10 mouse cellular contexts compared by ENCODE assay signal in the genomic region with DNA sequence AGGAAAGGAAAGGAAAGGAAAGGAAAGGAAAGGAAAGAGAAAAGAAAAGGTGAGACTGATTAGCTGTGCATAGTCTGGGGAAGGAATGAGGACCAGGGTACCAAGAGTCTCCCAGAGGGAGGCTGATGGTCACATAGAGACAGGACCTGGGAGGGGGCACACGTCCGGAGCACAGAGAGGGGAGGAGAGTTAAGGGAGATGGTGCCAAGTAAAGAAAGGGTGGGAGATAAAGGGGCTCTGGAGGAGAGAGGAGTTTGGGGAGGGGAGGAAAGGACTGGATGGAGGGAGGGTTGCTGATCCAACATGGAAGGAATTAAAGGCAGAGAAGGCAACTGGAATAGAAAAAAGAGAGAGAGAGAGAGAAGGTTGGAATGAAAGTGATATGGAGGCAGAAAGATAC. TPM values are rescaled to one million over a fixed set of nuclear protein-coding genes. Genes with fewer than 3 reads are reported as not detected.
A peak's percentile ranks its signal among the peaks of the same experiment; 100 is the strongest.
DNase-seq lines count a peak whose midpoint lies in the region; ATAC-seq and TF ChIP-seq lines count a peak whose summit lies in the region.
"Had no signal": no experiment of that assay in that cellular context is flagged by ENCODE, and none has a peak within 500 bp of the region (broad histone marks: within the 10 kb centered on the region; RNA-seq: fewer than 3 reads in every experiment).

No protein-coding gene starts in this region.

- peak overlapping the region; percentile 20; the same call in 1 of the 2 replicates for H3K4me3 ChIP-seq in lung, embryonic 14.5 days (ENCODE audit: low read depth, low read length)
- H3K4me3 ChIP-seq in forebrain, embryonic 15.5 days: peak overlapping the region; percentile 67
- H3K4me3 ChIP-seq in limb, embryonic 11.5 days (ENCODE audit: low read depth, low read length): no peak overlapping the region; the same call in 1 of the 2 replicates
- peak overlapping the region; percentile 61; the same call in 1 of the 2 replicates for H3K4me3 ChIP-seq in stomach, embryonic 14.5 days (ENCODE audit: low read depth, low read length)

- H3K4me1 ChIP-seq in lung, embryonic 14.5 days (ENCODE audit: insufficient read depth): peaks cover 28% of the 10 kb centered on the region
- H3K4me1 ChIP-seq in forebrain, embryonic 15.5 days: peaks cover 63% of the 10 kb centered on the region
- H3K4me1 ChIP-seq in limb, embryonic 11.5 days (ENCODE audit: control insufficient read depth, insufficient read depth, low read length): peaks cover 28% of the 10 kb centered on the region
- peaks cover 25% of the 10 kb centered on the region for H3K4me1 ChIP-seq in stomach, embryonic 14.5 days (ENCODE audit: control insufficient read depth, insufficient read depth, low read length)

- peak overlapping the region; percentile 97; the same call in 1 of the 2 replicates for H3K27ac ChIP-seq in lung, embryonic 14.5 days (ENCODE audit: low read depth)
- H3K27ac ChIP-seq in forebrain, embryonic 15.5 days (replicated peaks): peak overlapping the region; percentile 99
- 0 out of 2 replicates have a peak overlapping the region, but pooled peaks have one; percentile 18 for H3K27ac ChIP-seq in limb, embryonic 11.5 days (replicated peaks; ENCODE audit: low read depth, low read length)
- H3K27ac ChIP-seq in stomach, embryonic 14.5 days (ENCODE audit: low read length): peak overlapping the region; percentile 95
- H3K27ac ChIP-seq: liver, embryonic 14.5 days had no signal

- TF ChIP-seq CTCF in lung, embryonic 14.5 days (IDR thresholded peaks at IDR 0.05; ENCODE audit: low read depth): no peak

- H3K9ac ChIP-seq in lung, embryonic 14.5 days: peak overlapping the region; percentile 26; the same call in 1 of the 2 replicates
- peak overlapping the region; percentile 84 for H3K9ac ChIP-seq in forebrain, embryonic 15.5 days (replicated peaks)
- no peak overlapping the region for H3K9ac ChIP-seq in limb, embryonic 11.5 days (ENCODE audit: low read length)
- peak overlapping the region; percentile 69; the same call in 1 of the 2 replicates for H3K9ac ChIP-seq in stomach, embryonic 14.5 days (replicated peaks; ENCODE audit: low read depth, low read length)
- H3K9ac ChIP-seq: liver, embryonic 14.5 days had no signal

- peak overlapping the region; percentile 83 for H3K4me2 ChIP-seq in lung, embryonic 14.5 days
- H3K4me2 ChIP-seq in forebrain, embryonic 15.5 days (replicated peaks): peak overlapping the region; percentile 89
- peak overlapping the region; percentile 97 for H3K4me2 ChIP-seq in limb, embryonic 11.5 days (ENCODE audit: low read depth, severe bottlenecking)
- H3K4me2 ChIP-seq in stomach, embryonic 14.5 days (replicated peaks; ENCODE audit: low read depth, low read length): peak overlapping the region; percentile 79

- ATAC-seq in lung, embryonic 14.5 days (ENCODE audit: insufficient read depth): no peak
- ATAC-seq in forebrain, embryonic 15.5 days (replicated peaks): no peak
- ATAC-seq in limb, embryonic 11.5 days (ENCODE audit: insufficient number of reproducible peaks, low FRiP score, low TSS enrichment, low read depth): no peak
- ATAC-seq in stomach, embryonic 14.5 days (ENCODE audit: insufficient number of reproducible peaks, insufficient read depth, low FRiP score, low read depth): no peak
- ATAC-seq in monocyte, adult 5-6 weeks (replicated peaks; ENCODE audit: insufficient number of reproducible peaks, low FRiP score, low TSS enrichment, poor library complexity, severe bottlenecking): no peak
- ATAC-seq: inflammation-experienced regulatory T-cells, adult 6 months had no signal

- no peaks in the 10 kb centered on the region for H3K9me3 ChIP-seq in lung, embryonic 14.5 days (ENCODE audit: low read depth, low read length)
- no peaks in the 10 kb centered on the region for H3K9me3 ChIP-seq in forebrain, embryonic 15.5 days
- H3K9me3 ChIP-seq in limb, embryonic 11.5 days (ENCODE audit: control insufficient read depth, low read length): no peaks in the 10 kb centered on the region
- no peaks in the 10 kb centered on the region for H3K9me3 ChIP-seq in stomach, embryonic 14.5 days (ENCODE audit: control insufficient read depth, low read depth, low read length)

- peak; percentile 11 for DNase-seq in lung, embryonic 14.5 days
- no peak for DNase-seq in lung, postnatal 10 days
- DNase-seq in limb, embryonic 11.5 days (ENCODE audit: low spot score): no peak
- no peak for DNase-seq in MN1 (ENCODE audit: low spot score)
- DNase-seq: thymus, postnatal 36 days had no signal

- 0 out of 2 replicates have a peak, but pooled peaks cover 2% of the 10 kb centered on the region for H3K36me3 ChIP-seq in lung, embryonic 14.5 days (ENCODE audit: insufficient read depth)
- H3K36me3 ChIP-seq in forebrain, embryonic 15.5 days: no peaks in the 10 kb centered on the region
- no peaks in the 10 kb centered on the region for H3K36me3 ChIP-seq in limb, embryonic 11.5 days (ENCODE audit: control insufficient read depth, insufficient read depth, low read length)
- no peaks in the 10 kb centered on the region; the same call in 1 of the 2 replicates for H3K36me3 ChIP-seq in stomach, embryonic 14.5 days (ENCODE audit: control insufficient read depth, insufficient read depth, low read length)

- H3K27me3 ChIP-seq in lung, embryonic 14.5 days (ENCODE audit: insufficient read depth, low read length): no peaks in the 10 kb centered on the region; the same call in 1 of the 2 replicates
- H3K27me3 ChIP-seq in forebrain, embryonic 15.5 days: no peaks in the 10 kb centered on the region
- peaks cover 15% of the 10 kb centered on the region for H3K27me3 ChIP-seq in limb, embryonic 11.5 days (ENCODE audit: control insufficient read depth, insufficient read depth, low read length)
- H3K27me3 ChIP-seq in stomach, embryonic 14.5 days (ENCODE audit: control insufficient read depth, insufficient read depth, low read length): no peaks in the 10 kb centered on the region

- 7% methylated on average over 2 of the region's 2 CpGs for WGBS in lung, embryonic 14.5 days
- 4% methylated on average over 2 of the region's 2 CpGs for WGBS in forebrain, embryonic 15.5 days
- WGBS in limb, embryonic 11.5 days: 18% methylated on average over 2 of the region's 2 CpGs
- WGBS in stomach, embryonic 14.5 days: 13% methylated on average over 2 of the region's 2 CpGs

RNA-seq across cellular contexts. Expression of a gene that starts 1.4 kb away (rescaled TPM):
- polyA plus RNA-seq in lung, embryonic 14.5 days (2014; fragmentation: Nextera tagmentation; extraction: Ambion mirVana): 32.9 and 38.2 TPM in 2 replicates
- polyA plus RNA-seq in forebrain, embryonic 15.5 days (2015; fragmentation: Nextera tagmentation; extraction: Ambion mirVana): 127 TPM in 2 replicates
- polyA plus RNA-seq in limb, embryonic 11.5 days (2014; fragmentation: Nextera tagmentation; extraction: Ambion mirVana): 14.7 and 17.6 TPM in 2 replicates
- 50.4 and 50.6 TPM in 2 replicates for polyA plus RNA-seq in stomach, embryonic 14.5 days (2014; fragmentation: Nextera tagmentation; extraction: Ambion mirVana)
- total RNA-seq in monocyte, adult 5-6 weeks (2017): 0.67 to 1.2 TPM in 2 of 3 replicates, not detected in the other

RNA-seq across cellular contexts. Expression of a gene that starts 29.5 kb away (rescaled TPM):
- polyA plus RNA-seq in lung, embryonic 14.5 days (2014; fragmentation: Nextera tagmentation; extraction: Ambion mirVana): 47.4 and 49.3 TPM in 2 replicates
- polyA plus RNA-seq in forebrain, embryonic 15.5 days (2015; fragmentation: Nextera tagmentation; extraction: Ambion mirVana): 36.1 and 37.8 TPM in 2 replicates
- 56.7 and 57.0 TPM in 2 replicates for polyA plus RNA-seq in limb, embryonic 11.5 days (2014; fragmentation: Nextera tagmentation; extraction: Ambion mirVana)
- polyA plus RNA-seq in stomach, embryonic 14.5 days (2014; fragmentation: Nextera tagmentation; extraction: Ambion mirVana): 40.1 and 42.7 TPM in 2 replicates
- total RNA-seq in monocyte, adult 5-6 weeks (2017): 10.9 to 22.5 TPM (median 13.5 TPM) in 3 replicates

RNA-seq across cellular contexts. Expression of a gene that starts 35.7 kb away (rescaled TPM):
- 22.4 and 24.1 TPM in 2 replicates for polyA plus RNA-seq in lung, embryonic 14.5 days (2014; fragmentation: Nextera tagmentation; extraction: Ambion mirVana)
- 16.2 and 18.1 TPM in 2 replicates for polyA plus RNA-seq in forebrain, embryonic 15.5 days (2015; fragmentation: Nextera tagmentation; extraction: Ambion mirVana)
- 17.6 and 17.9 TPM in 2 replicates for polyA plus RNA-seq in limb, embryonic 11.5 days (2014; fragmentation: Nextera tagmentation; extraction: Ambion mirVana)
- polyA plus RNA-seq in stomach, embryonic 14.5 days (2014; fragmentation: Nextera tagmentation; extraction: Ambion mirVana): 14.0 and 18.7 TPM in 2 replicates
- total RNA-seq in monocyte, adult 5-6 weeks (2017): 7.4 to 13.8 TPM (median 11.3 TPM) in 3 replicates

RNA-seq across cellular contexts. Expression of a gene that starts 59.6 kb away (rescaled TPM):
- polyA plus RNA-seq in lung, embryonic 14.5 days (2014; fragmentation: Nextera tagmentation; extraction: Ambion mirVana): 1.0 and 1.4 TPM in 2 replicates
- not detected in 2 replicates for polyA plus RNA-seq in forebrain, embryonic 15.5 days (2015; fragmentation: Nextera tagmentation; extraction: Ambion mirVana)
- not detected in 2 replicates for polyA plus RNA-seq in limb, embryonic 11.5 days (2014; fragmentation: Nextera tagmentation; extraction: Ambion mirVana)
- polyA plus RNA-seq in stomach, embryonic 14.5 days (2014; fragmentation: Nextera tagmentation; extraction: Ambion mirVana): 13.2 and 13.4 TPM in 2 replicates
- not detected in 3 replicates for total RNA-seq in monocyte, adult 5-6 weeks (2017)
- polyA plus RNA-seq: liver, embryonic 14.5 days had no signal

Comparison
In these comparisons a context has a peak if more than half of its experiments do, and no peak if none do; other contexts are left out.
1. H3K27ac ChIP-seq: peak in every context shown above with its lines; median percentile 99 in forebrain, embryonic 15.5 days; 97 in lung, embryonic 14.5 days; 95 in stomach, embryonic 14.5 days; 18 in limb, embryonic 11.5 days.